Mouse (Mus musculus) inflammation-experienced regulatory T-cells, adult 6 months (primary cell): ENCODE results near the gene Fam19a3. TPM values are rescaled to one million over a fixed set of nuclear protein-coding genes. Genes with fewer than 3 reads are reported as not detected.
"Not testable (repeated sequence)": the region's sequence is repeated elsewhere in the genome, so short reads cannot be mapped to it uniquely, and the experiment has no call there.

Experiments
- ATAC-seq: one replicate; pipeline ENCODE4 v1.8.0; 2017
- polyA plus RNA-seq, 3 experiments: library from polyadenylated mRNA; unstranded; fragments of 100-300 nt; shearing (Covaris generic); gene quantifications; one replicate each; pipeline ENCODE4 v1.2.1; 2017

Gene Fam19a3
- polyA plus RNA-seq, 3 experiments from 2014 or later = 0.40 to 1.5 (median 0.50) TPM

DNA sequence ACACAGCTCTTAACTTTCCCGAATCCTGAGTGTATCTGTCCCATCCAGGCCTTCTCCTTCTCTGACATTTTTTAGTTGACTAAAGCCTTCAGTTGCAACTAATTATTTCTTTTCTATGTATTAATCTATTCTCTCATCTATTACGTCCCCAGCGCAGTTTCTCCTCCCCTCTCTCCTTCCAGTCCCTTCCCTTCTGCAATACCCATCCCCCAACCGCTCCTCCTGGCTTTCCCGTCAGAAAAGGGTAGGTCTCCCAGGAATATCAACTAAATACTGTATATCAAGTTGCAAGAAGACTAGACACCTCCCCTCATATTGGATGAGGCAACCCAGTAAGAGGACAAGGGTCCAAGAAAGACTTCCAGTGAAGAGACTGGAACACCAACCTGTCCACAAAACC is 22.8 kb downstream of the Fam19a3 start:
- ATAC-seq = no peak

- peak; percentile 48 for ATAC-seq
Observed at GRCm38 (mm10) chr3:104758406-104758805, 23.2 kb downstream of the Fam19a3 start.

DNA sequence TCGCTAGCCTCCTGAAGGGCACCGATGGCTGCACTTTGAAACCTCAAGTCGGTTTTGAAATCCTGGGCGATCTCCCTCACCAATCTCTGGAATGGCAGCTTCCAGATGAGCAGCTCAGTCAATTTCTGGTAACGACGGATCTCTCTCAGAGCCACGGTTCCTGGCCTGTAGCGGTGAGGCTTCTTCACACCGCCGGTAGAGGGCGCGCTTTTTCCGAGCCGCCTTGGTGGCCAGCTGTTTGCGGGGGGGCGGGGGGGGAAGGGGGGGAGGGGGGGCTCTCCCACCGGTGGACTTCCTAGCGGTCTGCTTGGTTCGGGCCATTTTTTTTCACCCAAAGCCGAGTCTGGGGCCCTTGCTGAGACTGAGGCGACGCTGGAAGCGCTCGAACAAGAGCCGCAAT is 28.8 kb downstream of the Fam19a3 start:
- not testable (repeated sequence) for ATAC-seq

DNA sequence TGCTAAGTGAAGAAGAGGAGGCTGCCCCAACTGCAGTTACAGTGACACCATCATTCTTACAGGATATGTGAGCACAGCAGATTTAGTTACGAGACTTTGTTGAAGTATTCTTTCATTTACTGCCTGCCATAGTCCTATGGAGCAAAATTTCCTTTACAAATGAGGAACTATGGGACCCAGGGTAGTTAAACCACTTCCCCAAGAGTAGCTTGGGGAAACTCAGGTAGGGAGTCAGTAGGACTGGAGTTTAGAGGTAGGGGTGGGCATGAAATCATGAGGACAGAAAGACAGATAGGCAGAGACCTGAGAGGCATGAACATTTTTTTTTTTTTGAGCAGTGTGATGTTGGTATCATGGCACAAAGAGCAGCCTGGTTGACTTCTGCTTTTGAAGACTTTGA is 37.8 kb downstream of the Fam19a3 start:
- no peak for ATAC-seq

DNA sequence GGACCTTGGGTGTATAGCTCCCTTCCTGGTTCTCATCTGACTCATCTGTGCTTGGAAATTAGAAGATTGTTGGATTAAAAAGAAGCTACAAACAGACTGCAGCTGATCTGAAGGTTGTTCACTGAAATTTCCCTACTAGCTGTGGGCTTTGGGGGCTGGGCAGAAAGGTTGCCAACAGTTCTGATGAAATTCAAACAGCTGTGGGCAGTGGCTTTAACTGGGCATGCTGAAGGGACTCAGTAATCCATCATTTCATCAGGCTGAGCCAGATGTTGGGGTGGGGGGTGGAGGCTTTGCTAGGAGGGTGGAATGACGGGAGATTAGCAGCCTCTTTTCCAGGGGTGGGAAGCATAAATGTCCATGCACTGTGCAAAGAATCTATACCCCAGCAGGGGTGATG is 38.5 kb downstream of the Fam19a3 start:
- ATAC-seq = no peak

DNA sequence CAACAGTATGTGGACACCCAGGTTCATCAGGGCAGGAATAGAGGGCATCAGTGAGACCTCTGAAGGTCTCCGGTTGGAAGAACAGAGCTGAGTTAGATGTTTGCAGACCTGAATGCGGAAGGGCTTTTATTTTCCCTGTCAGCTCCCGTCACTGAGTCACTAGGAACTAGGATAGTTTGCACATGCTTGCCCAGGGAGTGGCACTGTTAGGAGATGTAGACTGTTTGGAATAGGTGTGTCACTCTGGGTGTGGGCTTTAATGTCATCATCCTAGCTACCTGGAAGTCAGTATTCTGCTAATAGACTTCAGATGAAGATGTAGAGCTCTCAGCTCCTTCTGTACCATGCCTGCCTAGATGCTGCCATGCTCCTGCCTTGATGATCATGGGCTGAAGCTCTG is 39.7 kb downstream of the Fam19a3 start:
- ATAC-seq = no peak

GRCm38 (mm10) chr3:104734654-104735053 is 47.0 kb downstream of the Fam19a3 start:
- ATAC-seq = no peak

DNA sequence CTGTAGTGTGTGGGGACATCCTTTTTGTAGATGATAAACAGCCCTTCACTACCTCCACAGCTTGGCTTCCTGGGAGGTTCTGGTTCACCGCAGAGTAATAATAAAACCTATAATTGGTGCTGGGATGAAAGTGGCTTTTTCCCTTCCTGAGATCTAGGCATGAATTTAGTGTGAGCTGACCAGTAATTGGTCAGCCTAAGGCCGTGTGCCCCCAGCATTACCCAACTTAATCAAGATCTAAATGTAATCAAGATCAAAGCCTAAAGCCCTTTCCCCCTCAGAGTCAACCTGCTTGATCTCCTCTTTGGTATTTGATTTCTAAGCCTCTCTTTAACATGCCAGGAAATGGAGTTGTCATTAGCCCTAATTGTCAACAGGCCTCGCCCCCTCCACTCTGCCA is 48.7 kb downstream of the Fam19a3 start:
- no peak for ATAC-seq

DNA sequence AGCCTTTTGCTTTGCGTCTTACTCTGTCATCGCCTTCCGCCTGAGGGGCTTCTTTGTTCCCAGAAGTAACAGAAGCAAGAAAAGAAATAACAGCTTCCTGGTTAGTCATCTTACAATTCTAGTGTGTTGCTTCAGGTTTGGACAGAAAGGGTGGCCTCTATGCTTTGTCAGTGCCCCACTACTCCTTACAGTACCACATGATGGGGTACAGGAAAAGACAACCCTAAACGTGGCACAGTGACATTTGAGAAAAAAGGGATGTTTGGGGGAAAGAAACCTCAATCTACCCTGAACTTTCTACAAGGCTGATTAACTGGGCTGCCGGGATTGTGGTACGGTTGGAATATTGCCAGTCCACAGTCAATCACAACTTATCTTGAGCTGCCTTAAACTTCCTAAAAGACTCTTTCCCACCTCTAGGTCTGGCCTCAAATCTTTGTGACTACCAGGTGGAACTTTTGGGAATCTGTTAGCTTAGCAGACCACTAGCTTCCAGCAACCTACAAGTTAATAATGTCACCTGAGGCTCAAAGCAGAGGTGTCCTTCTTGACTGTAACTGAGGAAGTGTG is 52.3 kb downstream of the Fam19a3 start:
- ATAC-seq = no peak

Other genes starting within 250 kb of the Fam19a3 start
- gene Slc16a1, start 143.2 kb downstream of the Fam19a3 start, polyA plus RNA-seq = 1 to 10 TPM; 5.7 to 9.9 (median 7.0) TPM
- 10 to 100 TPM; 19.0 to 23.8 (median 22.1) TPM for gene Ppm1j, start 784 bp downstream of the Fam19a3 start, polyA plus RNA-seq
- 10 to 100 TPM in 1 of 3 experiments, 1 to 10 TPM in 2; 1.2 to 14.7 (median 2.5) TPM for gene Rhoc, start 6.5 kb upstream of the Fam19a3 start, polyA plus RNA-seq
- 10 to 100 TPM; 24.0 to 29.1 (median 26.9) TPM for gene Mov10, start 36.7 kb upstream of the Fam19a3 start, polyA plus RNA-seq
- gene St7l, start 82.2 kb upstream of the Fam19a3 start, polyA plus RNA-seq = 10 to 100 TPM; 27.4 to 30.8 (median 30.8) TPM
- gene Capza1, start 82.7 kb upstream of the Fam19a3 start, polyA plus RNA-seq = 100 to 1,000 TPM; 260 to 774 (median 501) TPM
- under 1 TPM; 0.25 to 0.56 (median 0.55) TPM for gene Wnt2b, start 180.1 kb upstream of the Fam19a3 start, polyA plus RNA-seq